Mouse (Mus musculus) granulocyte monocyte progenitor cell, adult 5-6 weeks (primary cell): ENCODE results near the gene Fitm1. TPM values are rescaled to one million over a fixed set of nuclear protein-coding genes. Genes with fewer than 3 reads are reported as not detected.

ENCODE experiments used
- ATAC-seq: replicated peaks from 2 replicates; pipeline ENCODE4 v1.8.0; 2016; ENCODE audit warnings: mild to moderate bottlenecking, moderate TSS enrichment, inconsistent platforms; ENCODE audit not compliant: poor library complexity, severe bottlenecking
- total RNA-seq, 2 experiments: library from RNA; stranded (forward) in 1 of 2; stranded (reverse) in 1 of 2; fragments of 200-712, 200-1000 nt in 1 of 2; fragments of >200 nt in 1 of 2; fragmentation: Nextera tagmentation in 1 of 2; gene quantifications; 2 replicates each; pipeline ENCODE4 v1.2.3; 2014 to 2017

Fitm1 gene
- total RNA-seq, 2 experiments from 2014 or later, result 2.4 TPM; not detected in 1

DNA sequence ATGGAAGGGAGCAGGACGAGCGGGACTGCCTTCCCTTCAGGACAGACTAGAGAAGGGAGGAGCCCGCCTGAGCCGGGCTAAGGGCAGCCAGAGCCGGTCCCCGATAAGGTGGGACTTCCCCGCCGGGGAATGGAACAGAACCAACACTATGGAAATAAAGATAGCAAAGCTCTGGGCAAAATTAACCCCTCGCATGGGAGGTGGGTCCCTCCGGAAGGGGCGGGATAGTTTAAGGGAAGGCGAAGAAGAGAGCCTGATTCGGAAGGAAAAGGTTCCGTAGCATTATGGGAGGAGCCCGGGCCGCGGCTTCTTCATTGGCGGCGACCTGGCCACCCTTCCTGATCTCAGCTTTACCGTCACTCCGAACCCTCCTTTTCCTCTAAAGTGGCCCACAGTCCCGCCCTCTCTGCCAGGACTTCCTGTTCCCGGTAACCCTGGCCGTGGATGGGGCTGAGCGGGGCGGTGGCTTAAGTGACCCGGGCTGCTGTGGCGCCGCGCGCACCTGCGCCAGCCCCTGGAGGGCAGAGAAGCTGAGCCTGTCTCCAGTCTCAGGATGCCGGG, 16.0 kb downstream of the Fitm1 start, which contains the start of gene Rnf31:
TSS of gene Rnf31 (plus strand) at position 378 of the 561 bp plus-strand sequence.
- ATAC-seq, result peak; percentile 76

DNA sequence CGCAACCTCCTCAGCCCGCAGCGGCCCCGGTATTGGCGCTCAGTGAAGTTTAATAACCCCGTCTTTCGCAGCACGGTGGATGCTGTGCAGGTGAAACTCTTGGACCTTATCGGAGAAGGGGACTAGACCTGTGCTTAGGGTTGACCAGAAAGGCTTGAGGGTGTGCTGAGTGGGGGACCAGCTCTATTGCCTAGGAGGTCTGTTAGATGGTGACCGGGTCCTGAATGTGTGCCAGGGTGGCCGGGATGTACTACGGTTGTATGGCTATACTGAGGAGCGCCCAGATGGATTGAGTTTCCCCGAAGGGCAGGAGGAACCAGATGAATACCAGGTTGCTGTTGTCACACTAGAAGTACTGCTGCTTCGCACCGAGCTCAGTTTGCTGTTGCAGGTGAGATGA, 16.8 kb downstream of the Fitm1 start:
- ATAC-seq, result no peak

DNA sequence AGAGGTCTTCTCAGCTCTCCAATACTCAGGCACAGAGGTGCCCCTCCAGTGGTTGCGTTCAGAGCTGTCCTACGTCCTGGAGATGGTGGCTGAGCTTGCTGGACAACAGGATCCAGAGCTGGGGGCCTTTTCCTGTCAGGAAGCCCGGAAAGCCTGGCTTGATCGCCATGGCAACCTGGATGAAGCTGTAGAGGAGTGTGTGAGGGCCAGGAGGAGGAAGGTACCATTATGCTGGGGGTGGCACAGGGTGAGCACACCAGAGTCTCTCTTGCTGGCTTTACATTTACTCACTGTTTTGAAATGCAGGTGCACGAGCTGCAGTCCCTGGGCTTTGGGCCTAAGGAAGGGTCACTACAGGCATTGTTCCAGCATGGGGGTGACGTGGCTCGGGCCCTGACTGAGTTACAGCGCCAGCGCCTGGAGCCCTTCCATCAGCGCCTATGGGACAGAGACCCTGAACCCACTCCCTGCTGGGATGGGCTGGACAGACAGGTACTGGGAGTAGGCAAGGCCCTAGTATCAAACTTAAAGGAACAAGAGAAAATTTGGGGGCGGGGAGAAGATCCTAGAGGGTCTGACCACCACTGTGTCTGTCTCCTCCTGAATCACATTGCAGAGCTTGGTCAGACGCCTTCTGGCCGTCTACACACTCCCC, 20.7 kb downstream of the Fitm1 start:
- ATAC-seq, result no peak

DNA sequence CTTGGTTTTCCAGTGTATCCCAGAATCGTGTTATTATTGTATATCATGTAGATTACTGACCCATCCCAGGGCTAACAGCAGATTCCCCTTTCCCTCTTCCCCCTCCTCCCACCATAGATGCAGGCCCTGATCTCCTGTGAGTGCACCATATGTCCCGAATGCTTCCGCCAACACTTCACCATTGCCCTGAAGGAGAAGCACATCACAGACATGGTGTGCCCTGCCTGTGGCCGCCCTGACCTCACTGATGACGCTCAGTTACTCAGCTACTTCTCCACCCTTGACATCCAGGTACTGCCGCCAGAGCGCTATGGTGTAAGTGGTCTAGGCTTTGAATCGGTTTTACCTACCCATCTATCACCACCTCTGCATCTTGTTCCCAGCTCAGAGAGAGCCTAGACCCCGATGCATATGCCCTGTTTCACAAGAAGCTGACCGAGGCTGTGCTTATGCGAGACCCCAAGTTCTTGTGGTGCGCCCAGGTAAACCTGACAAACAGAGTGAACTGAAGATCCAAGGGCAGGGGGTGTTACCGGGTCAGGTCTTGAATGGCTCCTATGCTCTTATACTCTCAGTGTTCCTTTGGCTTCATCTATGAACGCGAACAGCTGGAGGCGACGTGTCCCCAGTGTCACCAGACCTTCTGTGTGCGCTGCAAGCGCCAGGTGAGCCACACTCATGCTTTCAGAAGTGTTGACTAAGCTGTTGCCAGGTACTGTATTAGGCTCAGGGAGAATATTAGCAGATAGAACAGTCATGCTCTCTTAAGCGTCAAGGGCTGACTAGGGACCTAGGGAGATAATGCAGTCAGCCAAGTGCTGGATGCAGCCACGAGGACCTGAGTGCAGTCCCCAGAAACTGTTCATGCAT, 23.3 kb downstream of the Fitm1 start:
- ATAC-seq, result no peak

DNA sequence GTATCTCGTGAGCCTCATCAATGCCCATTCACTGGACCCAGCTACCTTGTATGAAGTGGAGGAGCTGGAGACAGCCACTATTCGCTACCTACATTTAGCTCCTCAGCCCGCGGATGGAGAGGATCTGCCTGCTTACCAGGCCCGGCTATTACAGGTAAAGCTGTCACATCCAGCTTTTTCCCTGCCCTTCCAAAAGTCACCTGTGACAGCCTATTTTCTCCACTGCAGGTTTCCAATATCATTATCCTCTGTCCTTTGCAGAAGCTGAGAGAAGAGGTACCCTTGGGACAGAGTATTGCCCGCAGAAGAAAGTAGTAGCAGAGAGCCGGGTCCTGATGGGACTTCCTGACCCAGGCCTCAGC, 27.8 kb downstream of the Fitm1 start, which contains the start of gene Irf9:
TSS of gene Irf9 (plus strand) at position 301 of the 362 bp plus-strand sequence.
- no peak for ATAC-seq

DNA sequence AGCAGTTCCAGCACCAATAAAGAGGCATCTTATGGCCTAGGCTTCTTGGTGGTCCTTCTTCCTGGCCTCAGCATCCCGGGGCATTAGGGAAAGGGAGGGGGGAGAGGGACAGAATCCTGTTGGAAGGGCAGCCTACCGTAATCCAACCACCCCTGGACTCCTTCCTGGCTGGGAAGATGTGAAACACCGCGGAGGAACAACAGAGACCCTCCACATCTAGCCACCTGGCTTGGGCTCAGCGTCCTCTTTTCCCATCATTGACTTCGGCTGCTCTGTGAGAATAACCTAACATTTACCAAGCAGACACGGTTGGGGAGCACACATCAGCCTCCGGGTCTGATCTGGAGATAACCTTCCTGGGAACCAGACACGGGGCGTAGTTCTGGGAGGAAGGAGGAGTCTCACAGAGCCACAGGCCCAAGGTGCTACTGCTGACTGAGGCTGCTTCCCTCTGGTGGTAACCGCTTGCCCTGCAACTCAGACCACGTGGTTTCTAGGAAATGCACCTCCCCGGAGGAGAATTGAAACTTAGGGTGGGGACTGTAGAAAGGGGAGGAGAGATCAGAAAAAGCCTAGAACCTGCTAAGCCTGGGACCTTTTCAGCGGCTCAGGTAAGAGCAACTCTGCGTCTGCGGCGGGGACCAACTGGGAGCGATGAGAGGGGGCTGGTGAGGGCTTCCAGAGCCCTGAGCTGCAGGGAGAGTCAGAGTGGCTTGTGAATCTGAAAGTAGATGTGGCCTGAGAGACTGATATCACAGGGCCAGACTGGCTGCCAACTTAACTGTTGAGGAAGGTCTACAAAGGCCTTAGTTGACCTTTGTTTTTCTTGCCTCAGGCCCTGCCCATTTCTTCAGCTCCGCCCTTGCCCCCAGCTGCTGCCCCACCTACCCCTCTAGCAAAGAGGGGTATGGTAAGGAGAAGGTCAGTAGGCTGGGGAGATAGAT, 28.5 kb downstream of the Fitm1 start:
- peak; percentile 93 for ATAC-seq

DNA sequence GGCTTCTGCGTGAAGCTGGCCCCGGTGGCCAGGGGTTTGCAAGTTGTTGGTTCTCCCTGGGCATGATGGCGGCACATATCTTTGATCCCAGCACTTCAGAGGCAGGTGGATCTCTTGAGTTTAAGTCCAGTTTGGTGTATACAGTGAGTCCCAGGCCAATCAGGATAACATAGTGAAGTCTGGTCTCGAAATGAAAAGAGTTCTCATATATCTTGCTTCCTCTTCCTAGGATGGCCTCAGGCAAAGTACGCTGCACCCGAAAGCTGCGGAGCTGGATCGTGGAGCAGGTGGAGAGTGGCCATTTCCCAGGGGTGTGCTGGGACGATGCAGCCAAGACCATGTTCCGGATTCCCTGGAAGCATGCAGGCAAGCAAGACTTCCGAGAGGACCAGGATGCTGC, 29.4 kb downstream of the Fitm1 start:
- ATAC-seq, result 0 out of 2 replicates have a peak, but pooled peaks have one; percentile 7

DNA sequence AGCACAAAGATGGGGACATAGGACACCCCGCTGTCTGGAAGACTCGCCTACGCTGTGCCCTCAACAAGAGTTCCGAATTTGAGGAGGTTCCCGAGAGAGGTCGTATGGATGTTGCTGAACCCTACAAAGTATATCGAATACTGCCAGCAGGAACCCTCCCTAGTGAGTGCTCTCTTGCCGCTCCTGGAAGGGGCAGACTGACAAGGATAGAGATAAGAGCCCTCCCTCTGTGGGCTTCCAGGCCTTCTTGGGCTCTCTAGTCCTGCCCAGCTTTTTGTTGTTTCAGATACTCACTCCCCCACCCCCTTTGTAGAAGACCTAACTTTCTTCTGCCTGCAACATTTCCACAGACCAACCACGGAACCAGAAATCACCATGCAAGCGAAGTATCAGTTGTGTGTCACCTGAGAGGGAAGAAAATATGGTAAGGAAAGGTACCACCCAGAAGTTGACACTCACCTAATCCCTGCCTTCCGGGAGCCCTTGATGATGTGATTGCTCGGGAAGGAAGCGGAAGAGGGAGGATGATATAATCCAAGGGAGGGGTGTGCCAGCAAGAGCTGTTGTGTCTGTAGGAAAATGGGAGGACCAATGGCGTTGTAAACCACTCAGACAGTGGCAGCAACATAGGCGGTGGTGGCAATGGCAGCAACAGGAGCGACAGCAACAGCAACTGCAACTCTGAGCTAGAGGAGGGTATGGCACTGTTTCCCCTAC, 30.5 kb downstream of the Fitm1 start:
- no peak for ATAC-seq

DNA sequence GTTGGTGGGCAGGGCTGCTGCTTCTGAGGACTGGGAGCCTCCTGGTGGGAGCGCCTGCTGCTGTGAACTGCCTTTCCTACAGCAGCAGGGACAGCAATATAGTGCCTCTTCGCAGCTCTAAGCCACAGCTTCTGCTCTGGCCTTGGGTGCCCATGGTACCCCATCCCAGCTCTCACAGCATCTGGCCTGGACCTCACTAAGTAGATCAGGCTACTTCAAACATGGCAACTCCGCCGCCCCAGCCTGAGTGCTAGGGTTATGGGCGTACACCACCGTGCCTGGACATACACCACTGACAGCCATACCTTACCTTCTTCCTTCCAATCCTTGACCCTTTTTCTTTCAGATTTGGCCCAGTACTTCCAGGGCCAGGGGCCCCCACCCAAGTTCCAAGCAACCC, 32.9 kb downstream of the Fitm1 start:
- no peak for ATAC-seq

DNA sequence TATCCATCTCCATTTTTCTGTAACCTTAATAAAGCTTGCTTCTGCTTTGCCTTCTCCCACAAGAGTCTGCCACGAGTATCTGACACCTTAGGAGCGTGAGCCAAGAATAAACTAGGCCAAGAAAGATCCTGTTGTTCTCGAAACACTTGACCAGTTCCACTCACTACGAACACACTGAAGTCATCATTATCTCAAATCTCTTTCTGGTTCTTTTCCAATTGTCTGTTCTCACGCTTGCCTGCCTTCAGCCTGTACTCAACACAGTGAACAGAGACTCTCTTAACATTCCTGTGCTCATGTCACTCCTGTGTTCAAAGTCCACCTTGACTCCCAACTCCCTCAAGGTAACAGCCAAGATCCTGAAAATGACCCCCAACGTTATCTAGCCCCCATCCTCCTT, 37.9 kb downstream of the Fitm1 start:
- ATAC-seq, result no peak

DNA sequence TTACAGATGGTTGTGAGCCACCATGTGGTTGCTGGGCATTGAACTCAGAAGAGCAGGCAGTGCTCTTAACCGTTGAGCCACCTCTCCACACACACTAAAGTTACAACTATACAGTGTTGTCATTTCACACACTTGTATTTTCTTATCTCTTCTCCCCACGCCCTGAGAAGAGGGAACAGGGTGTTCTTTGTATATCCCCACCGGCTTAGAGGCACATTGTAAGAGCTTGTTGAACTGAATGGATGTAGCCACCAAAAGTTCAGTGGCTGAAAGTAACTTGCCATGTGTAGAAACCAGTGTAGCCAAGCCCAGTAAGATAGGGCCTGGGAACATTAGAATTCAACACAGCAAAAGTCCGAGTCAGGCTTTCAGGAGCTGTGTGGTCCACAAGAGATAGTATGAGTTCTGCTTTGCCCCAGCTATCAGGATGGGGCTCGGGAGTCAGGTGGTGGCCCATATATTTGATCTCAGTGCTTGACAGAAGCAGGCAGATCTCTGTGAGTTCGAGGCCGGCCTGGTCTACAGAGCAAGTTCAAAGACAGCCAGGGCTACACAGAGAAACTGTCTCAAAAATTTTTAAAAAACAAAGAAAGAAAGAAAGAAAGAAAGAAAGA, 39.3 kb downstream of the Fitm1 start:
- no peak for ATAC-seq

DNA sequence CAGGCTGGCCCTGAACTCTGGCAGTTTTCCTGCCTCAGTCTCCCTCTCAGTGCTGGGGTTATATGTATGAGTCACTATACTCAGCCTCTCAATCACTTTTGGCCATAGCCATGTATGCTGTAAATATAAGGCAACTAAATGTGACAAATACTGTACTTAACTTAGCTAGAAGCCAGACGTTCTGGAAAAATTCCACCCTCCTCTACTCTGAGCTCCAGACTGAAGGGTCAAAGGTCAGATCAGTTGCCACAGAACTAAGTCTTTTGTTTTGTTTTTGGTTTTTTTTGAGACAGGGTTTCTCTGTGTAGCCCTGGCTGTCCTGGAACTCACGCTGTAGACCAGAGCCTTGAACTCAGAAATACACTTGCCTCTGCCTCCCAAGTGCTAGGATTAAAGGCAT, 40.5 kb downstream of the Fitm1 start:
- no peak for ATAC-seq

DNA sequence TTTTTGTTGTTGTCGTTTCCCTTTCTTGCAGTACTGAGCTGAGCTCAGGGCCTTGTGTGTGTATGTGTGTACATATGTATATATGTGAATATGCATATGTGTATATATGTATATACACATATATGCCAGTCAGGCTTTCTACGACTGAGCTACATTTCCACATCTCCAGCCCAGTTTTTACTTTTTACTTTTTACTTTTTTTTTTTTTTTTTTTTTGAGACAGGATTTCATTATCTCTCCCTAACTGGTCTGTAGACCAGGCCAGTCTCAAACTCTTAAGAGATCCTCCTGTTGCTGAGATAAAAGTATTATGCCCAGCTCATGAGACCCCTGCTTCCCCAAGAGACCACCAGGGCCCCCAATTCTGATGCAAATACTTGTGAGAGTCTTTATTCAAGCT, 41.4 kb downstream of the Fitm1 start:
- ATAC-seq, result no peak

DNA sequence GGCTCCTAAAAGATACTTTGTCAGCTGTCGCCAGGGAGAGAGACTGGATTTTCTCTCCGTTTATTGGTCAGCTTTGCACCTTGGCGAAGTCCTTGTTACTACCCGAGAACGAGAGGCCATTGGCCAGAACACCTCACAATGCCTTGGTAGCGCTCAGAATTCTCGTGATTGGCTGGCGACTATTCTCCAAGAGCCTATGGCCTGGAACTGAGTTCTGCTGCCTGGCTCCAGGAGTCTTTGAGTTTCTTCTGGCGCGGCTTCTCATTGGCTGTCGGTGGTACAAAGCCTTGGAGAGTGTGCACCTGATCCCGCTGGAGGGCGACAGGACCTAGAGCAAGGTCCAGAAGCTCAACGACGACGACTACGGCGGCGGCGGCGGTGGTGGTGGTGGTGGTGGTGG, 42.4 kb downstream of the Fitm1 start, which contains the start of gene Rec8:
TSS of gene Rec8 (plus strand) at position 216 of the 400 bp plus-strand sequence.
- ATAC-seq, result peak; percentile 75

DNA sequence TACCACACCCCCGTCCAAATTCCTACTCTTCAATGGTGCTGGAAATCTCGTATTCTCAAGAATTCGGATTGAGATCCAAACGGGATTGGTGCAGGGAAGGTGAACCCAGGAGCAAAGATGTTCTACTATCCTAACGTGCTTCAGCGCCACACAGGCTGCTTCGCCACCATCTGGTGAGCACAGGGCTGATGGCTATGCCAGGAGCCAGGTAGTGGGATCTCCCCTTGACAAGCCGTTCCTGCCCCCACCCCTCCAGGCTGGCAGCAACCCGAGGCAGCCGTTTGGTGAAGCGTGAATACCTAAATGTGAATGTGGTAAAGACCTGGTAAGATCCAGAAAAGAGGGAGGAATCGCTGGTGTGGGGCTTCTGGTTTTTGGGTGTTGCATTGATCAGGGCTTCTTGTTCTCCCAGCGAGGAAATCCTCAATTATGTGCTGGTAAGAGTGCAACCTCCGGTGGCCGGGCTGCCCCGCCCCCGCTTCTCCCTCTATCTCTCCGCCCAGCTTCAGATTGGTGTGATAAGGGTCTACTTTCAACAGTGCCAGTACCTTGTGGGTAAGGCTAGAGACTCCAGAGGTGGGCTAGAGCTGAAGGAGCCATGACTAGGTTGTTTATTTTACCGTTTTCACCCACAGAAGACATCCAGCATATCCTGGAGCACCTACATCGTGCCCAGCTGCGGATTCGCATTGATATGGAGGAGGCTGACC, 43.2 kb downstream of the Fitm1 start:
- ATAC-seq, result peak; percentile 33
